Mouse (Mus musculus) limb, embryonic 15.5 days (tissue): ENCODE measurements around the gene Ric1. TPM values are rescaled to one million over a fixed set of nuclear protein-coding genes. Genes with fewer than 3 reads are reported as not detected.

Source experiments
- ATAC-seq: fragments of 200-750 bp; cut with Nextera tagmentation; 2 replicates; pipeline ENCODE4 v1.8.0; 2017; ENCODE audit warnings: low read depth, moderate TSS enrichment; ENCODE audit not compliant: insufficient number of reproducible peaks, low FRiP score, low TSS enrichment
- H3K27ac ChIP-seq: fragments of 300-500 bp; sonication (generic); 2 replicates; pipeline ENCODE4 v1.5.1; 2015; ENCODE audit warnings: moderate library complexity, mild to moderate bottlenecking, inconsistent platforms
- H3K27me3 ChIP-seq: fragments of 300-500 bp; sonication (generic); 2 replicates; pipeline ENCODE4 v1.6.1; 2015; ENCODE audit warnings: inconsistent platforms
- H3K36me3 ChIP-seq: fragments of 300-500 bp; sonication (generic); 2 replicates; pipeline ENCODE4 v1.6.1; 2015; ENCODE audit warnings: inconsistent platforms
- H3K4me1 ChIP-seq: fragments of 300-500 bp; sonication (generic); 2 replicates; pipeline ENCODE4 v1.6.1; 2015; ENCODE audit warnings: inconsistent platforms
- H3K4me2 ChIP-seq: fragments of 300-500 bp; sonication (generic); 2 replicates; pipeline ENCODE4 v1.6.1; 2015; ENCODE audit warnings: mild to moderate bottlenecking, inconsistent platforms
- H3K4me3 ChIP-seq: fragments of 300-500 bp; sonication (generic); 2 replicates; pipeline ENCODE4 v1.5.1; 2015; ENCODE audit warnings: mild to moderate bottlenecking, inconsistent platforms
- H3K9ac ChIP-seq: fragments of 300-500 bp; sonication (generic); 2 replicates; pipeline ENCODE4 v1.6.1; 2015; ENCODE audit warnings: inconsistent platforms
- H3K9me3 ChIP-seq: fragments of 300-500 bp; sonication (generic); 2 replicates; pipeline ENCODE4 v1.6.1; 2016; ENCODE audit warnings: inconsistent platforms
- WGBS: fragments of 180-500 bp; shearing (Covaris S2); methylation state at CpG from one replicate; pipeline ENCODE4 v1.1.7; 2015; 5-methylcytosine and 5-hydroxymethylcytosine counted together
- polyA plus RNA-seq: library from polyadenylated mRNA; unstranded; fragments of >200 nt; fragmentation: Nextera tagmentation; extraction: Ambion mirVana; gene quantifications from 2 replicates; pipeline ENCODE4 v1.2.1, GENCODE M21; 2015

Gene Ric1
- polyA plus RNA-seq = 16.1 and 19.8 TPM in 2 replicates

- 1% methylated on average over 78 of the region's 80 CpGs for WGBS
- Histone ChIP-seq H3K27ac (peak within 1 kb of the TSS; percentile 95), H3K36me3 (peaks cover 3% of the 10 kb centered on the region; the same call in 1 of the 2 replicates), H3K4me3 (peak within 1 kb of the TSS; percentile 89), H3K9me3 (no peaks in the 10 kb centered on the region), H3K9ac (peak within 1 kb of the TSS; percentile 90), H3K27me3 (no peaks in the 10 kb centered on the region), H3K4me2 (peak within 1 kb of the TSS; percentile 63), H3K4me1 (peaks cover 19% of the 10 kb centered on the region; the same call in 1 of the 2 replicates)
- peak; percentile 97 for ATAC-seq
Observed at GRCm38 (mm10) chr19:29521637-29522435, at the start of gene Ric1. Gene Ric1 (plus strand): TSS chr19:29522282.

GRCm38 (mm10) chr19:29472424-29472823 is 49.7 kb upstream of the Ric1 start:
- ATAC-seq = no peak
- Histone ChIP-seq H3K4me2 (no peak overlapping the region), H3K27me3 (no peaks in the 10 kb centered on the region), H3K4me1 (peaks cover 4% of the 10 kb centered on the region; the same call in 1 of the 2 replicates), H3K36me3 (no peaks in the 10 kb centered on the region), H3K27ac (no peak overlapping the region), H3K9ac (no peak overlapping the region), H3K4me3 (no peak overlapping the region), H3K9me3 (no peaks in the 10 kb centered on the region)
- 74% methylated on average over 8 of the region's 8 CpGs for WGBS

GRCm38 (mm10) chr19:29472946-29473345 is 49.1 kb upstream of the Ric1 start:
- no peak overlapping the region for H3K27ac ChIP-seq
- H3K9me3 ChIP-seq = no peaks in the 10 kb centered on the region
- ATAC-seq = no peak
- no peak overlapping the region for H3K4me2 ChIP-seq
- H3K9ac ChIP-seq = no peak overlapping the region
- peaks cover 4% of the 10 kb centered on the region; the same call in 1 of the 2 replicates for H3K4me1 ChIP-seq
- H3K27me3 ChIP-seq = no peaks in the 10 kb centered on the region
- WGBS = 90% methylated on average over 5 of the region's 5 CpGs
- no peak overlapping the region for H3K4me3 ChIP-seq
- no peaks in the 10 kb centered on the region for H3K36me3 ChIP-seq

GRCm38 (mm10) chr19:29474803-29475202 is 47.3 kb upstream of the Ric1 start:
- H3K4me3 ChIP-seq = no peak overlapping the region

GRCm38 (mm10) chr19:29475210-29475620 is 46.9 kb upstream of the Ric1 start:
- Histone ChIP-seq H3K9ac (no peak overlapping the region), H3K9me3 (no peaks in the 10 kb centered on the region), H3K36me3 (no peaks in the 10 kb centered on the region), H3K4me2 (no peak overlapping the region), H3K4me1 (no peaks in the 10 kb centered on the region; the same call in 1 of the 2 replicates), H3K27ac (no peak overlapping the region), H3K4me3 (no peak overlapping the region), H3K27me3 (no peaks in the 10 kb centered on the region)
- no peak for ATAC-seq
- 59% methylated on average over 4 of the region's 4 CpGs for WGBS

More at GRCm38 (mm10) chr19:29474803-29475202, 47.3 kb upstream of the Ric1 start:
- Histone ChIP-seq H3K27me3 (no peaks in the 10 kb centered on the region), H3K9me3 (no peaks in the 10 kb centered on the region), H3K27ac (no peak overlapping the region), H3K36me3 (no peaks in the 10 kb centered on the region), H3K4me1 (no peaks in the 10 kb centered on the region; the same call in 1 of the 2 replicates), H3K4me2 (no peak overlapping the region), H3K9ac (no peak overlapping the region)
- no peak for ATAC-seq
- WGBS = 58% methylated on average over 2 of the region's 2 CpGs

GRCm38 (mm10) chr19:29478598-29478997 is 43.5 kb upstream of the Ric1 start:
- Histone ChIP-seq H3K4me2 (no peak overlapping the region), H3K27me3 (no peaks in the 10 kb centered on the region), H3K9me3 (no peaks in the 10 kb centered on the region), H3K9ac (no peak overlapping the region), H3K27ac (no peak overlapping the region), H3K4me1 (no peaks in the 10 kb centered on the region), H3K4me3 (no peak overlapping the region), H3K36me3 (no peaks in the 10 kb centered on the region)
- WGBS = 12% methylated on average over 4 of the region's 4 CpGs
- no peak for ATAC-seq

GRCm38 (mm10) chr19:29481578-29481977 is 40.5 kb upstream of the Ric1 start:
- no peaks in the 10 kb centered on the region for H3K36me3 ChIP-seq
- H3K27me3 ChIP-seq = no peaks in the 10 kb centered on the region
- H3K9me3 ChIP-seq = no peaks in the 10 kb centered on the region
- no peaks in the 10 kb centered on the region for H3K4me1 ChIP-seq
- H3K27ac ChIP-seq = no peak overlapping the region
- no peak overlapping the region for H3K4me2 ChIP-seq
- no peak overlapping the region for H3K9ac ChIP-seq
- no peak for ATAC-seq
- H3K4me3 ChIP-seq = no peak overlapping the region
- WGBS = 78% methylated on average over 6 of the region's 6 CpGs

- H3K9me3 ChIP-seq = no peaks in the 10 kb centered on the region
- H3K4me1 ChIP-seq = no peaks in the 10 kb centered on the region
- no peak for ATAC-seq
- no peak overlapping the region for H3K9ac ChIP-seq
- H3K4me3 ChIP-seq = no peak overlapping the region
- WGBS = 76% methylated on average over 5 of the region's 5 CpGs
- H3K27ac ChIP-seq = no peak overlapping the region
- H3K4me2 ChIP-seq = no peak overlapping the region
- no peaks in the 10 kb centered on the region for H3K36me3 ChIP-seq
- H3K27me3 ChIP-seq = no peaks in the 10 kb centered on the region
Observed at GRCm38 (mm10) chr19:29482148-29482547, 39.9 kb upstream of the Ric1 start.

GRCm38 (mm10) chr19:29482637-29483036 is 39.4 kb upstream of the Ric1 start:
- Histone ChIP-seq H3K27me3 (no peaks in the 10 kb centered on the region), H3K4me3 (no peak overlapping the region), H3K27ac (no peak overlapping the region), H3K9me3 (no peaks in the 10 kb centered on the region), H3K4me2 (no peak overlapping the region), H3K9ac (no peak overlapping the region), H3K36me3 (no peaks in the 10 kb centered on the region), H3K4me1 (no peaks in the 10 kb centered on the region)
- no peak for ATAC-seq
- 54% methylated on average over 3 of the region's 3 CpGs for WGBS

- Histone ChIP-seq H3K9me3 (no peaks in the 10 kb centered on the region), H3K4me1 (no peaks in the 10 kb centered on the region), H3K27me3 (no peaks in the 10 kb centered on the region), H3K4me3 (no peak overlapping the region), H3K9ac (no peak overlapping the region), H3K36me3 (no peaks in the 10 kb centered on the region), H3K4me2 (no peak overlapping the region), H3K27ac (no peak overlapping the region)
- WGBS = 68% methylated on average over 2 of the region's 2 CpGs
- ATAC-seq = no peak
Observed at GRCm38 (mm10) chr19:29483386-29483785, 38.7 kb upstream of the Ric1 start.

- Histone ChIP-seq H3K4me1 (no peaks in the 10 kb centered on the region), H3K9ac (no peak overlapping the region), H3K9me3 (no peaks in the 10 kb centered on the region), H3K4me2 (no peak overlapping the region), H3K36me3 (no peaks in the 10 kb centered on the region), H3K4me3 (no peak overlapping the region), H3K27ac (no peak overlapping the region), H3K27me3 (no peaks in the 10 kb centered on the region)
- no peak for ATAC-seq
- 63% methylated on average over 2 of the region's 2 CpGs for WGBS
Observed at GRCm38 (mm10) chr19:29484537-29484936, 37.5 kb upstream of the Ric1 start.

- ATAC-seq = no peak
- Histone ChIP-seq H3K4me3 (no peak overlapping the region), H3K9ac (no peak overlapping the region), H3K9me3 (no peaks in the 10 kb centered on the region), H3K27me3 (no peaks in the 10 kb centered on the region), H3K27ac (no peak overlapping the region), H3K4me2 (no peak overlapping the region), H3K4me1 (no peaks in the 10 kb centered on the region), H3K36me3 (no peaks in the 10 kb centered on the region)
- WGBS = 78% methylated on average over 3 of the region's 3 CpGs
Observed at GRCm38 (mm10) chr19:29485257-29485948, 36.7 kb upstream of the Ric1 start.
